Comparison of ENCODE assay signal across 8 mouse cellular contexts in genomic region chr12:116280653-116281364, GRCm38 (mm10). TPM values are rescaled to one million over a fixed set of nuclear protein-coding genes. Genes with fewer than 3 reads are reported as not detected.
DNase-seq lines count a peak whose midpoint lies in the region; ATAC-seq lines count a peak whose summit lies in the region.

TSS of gene Esyt2 (plus strand) at chr12:116281196.

- H3K4me1 ChIP-seq in hindbrain, embryonic 12.5 days = peaks cover 9% of the 10 kb centered on the region

- peak; percentile 98 for ATAC-seq in hindbrain, embryonic 12.5 days (ENCODE audit: low FRiP score)

- no peaks in the 10 kb centered on the region for H3K27me3 ChIP-seq in hindbrain, embryonic 12.5 days

- H3K9me3 ChIP-seq in hindbrain, embryonic 12.5 days (replicated peaks) = no peaks in the 10 kb centered on the region

- peak within 1 kb of the TSS; percentile 99 for H3K4me2 ChIP-seq in hindbrain, embryonic 12.5 days (replicated peaks)

- peak; percentile 100 for DNase-seq in NIH3T3 (ENCODE audit: low read depth)
- peak; percentile 100 for DNase-seq in cerebellum, postnatal 10 days
- peak; percentile 99 to 100 for DNase-seq in frontal cortex, postnatal 10 days (ENCODE audit: low spot score in 2 of 2)
- peak; percentile 99 to 100 for DNase-seq in layer of hippocampus, postnatal 14 days (ENCODE audit: low spot score in 2 of 2)
- DNase-seq in lung, postnatal 14 days = peak; percentile 100
- peak; percentile 93 for DNase-seq in retina, adult 2 months (ENCODE audit: low read depth, low spot score)
- peak; percentile 99 to 100 for DNase-seq in thymus, postnatal 36 days

- H3K27ac ChIP-seq in hindbrain, embryonic 12.5 days = peak within 1 kb of the TSS; percentile 97

- peak within 1 kb of the TSS; percentile 83 for H3K4me3 ChIP-seq in hindbrain, embryonic 12.5 days

- no peaks in the 10 kb centered on the region for H3K36me3 ChIP-seq in hindbrain, embryonic 12.5 days

- H3K9ac ChIP-seq in hindbrain, embryonic 12.5 days = peak within 1 kb of the TSS; percentile 91

- WGBS in hindbrain, embryonic 12.5 days = under 1% methylated on average over 66 of the region's 68 CpGs

RNA-seq across cellular contexts. Expression of gene Esyt2, which starts in this region (rescaled TPM):
- polyA plus RNA-seq in hindbrain, embryonic 12.5 days (2016; fragmentation: Nextera tagmentation; extraction: Ambion mirVana) = 20.9 TPM in 2 replicates
- 10 to 100 TPM; 64.7 to 65.9 TPM for total RNA-seq in layer of hippocampus, postnatal 14 days (2021)

Comparison
In these comparisons a context has a peak if more than half of its experiments do, and no peak if none do; other contexts are left out.
1. Peak in every context shown above with its lines: DNase-seq, ATAC-seq, H3K4me3 ChIP-seq and H3K27ac ChIP-seq.